Mouse (Mus musculus) liver, postnatal 0 days (tissue): ENCODE data around the gene Rnf141. TPM values are rescaled to one million over a fixed set of nuclear protein-coding genes. Genes with fewer than 3 reads are reported as not detected.

Experiments used
- ATAC-seq: fragments of 200-750 bp; cut with Nextera tagmentation; 2 replicates; pipeline ENCODE4 v1.8.0; 2017; ENCODE audit warnings: mild to moderate bottlenecking, moderate library complexity
- DNase-seq: peaks from one replicate; pipeline ENCODE4 v3.0.0-alpha.2; 2016
- H3K27ac ChIP-seq: fragments of 300-500 bp; sonication (generic); 2 replicates; pipeline ENCODE4 v1.5.1; 2014; ENCODE audit warnings: antibody characterized with exemption, moderate library complexity, mild to moderate bottlenecking, low read depth
- H3K27me3 ChIP-seq: fragments of 300-500 bp; sonication (generic); 2 replicates; pipeline ENCODE4 v1.6.1; 2014; ENCODE audit warnings: low read length, control low read depth, mixed read lengths; ENCODE audit not compliant: insufficient read depth
- H3K36me3 ChIP-seq: fragments of 300-500 bp; sonication (generic); replicated peaks from 2 replicates; pipeline ENCODE4 v1.6.1; 2014; ENCODE audit warnings: mild to moderate bottlenecking, control low read depth, low read length, moderate library complexity, mixed read lengths; ENCODE audit not compliant: insufficient read depth
- H3K4me1 ChIP-seq: fragments of 300-500 bp; sonication (generic); 2 replicates; pipeline ENCODE4 v1.6.1; 2014; ENCODE audit warnings: antibody characterized with exemption, mild to moderate bottlenecking, control low read depth; ENCODE audit not compliant: insufficient read depth
- H3K4me2 ChIP-seq: fragments of 300-500 bp; sonication (generic); 2 replicates; pipeline ENCODE4 v1.6.1; 2014; ENCODE audit warnings: low read depth, mild to moderate bottlenecking, low read length, moderate library complexity, mixed read lengths
- H3K4me3 ChIP-seq: fragments of 300-500 bp; sonication (generic); 2 replicates; pipeline ENCODE4 v1.5.1; 2014; ENCODE audit warnings: low read depth, low read length
- H3K9ac ChIP-seq: fragments of 300-500 bp; sonication (generic); replicated peaks from 2 replicates; pipeline ENCODE4 v1.6.1; 2014; ENCODE audit warnings: mild to moderate bottlenecking, moderate library complexity
- H3K9me3 ChIP-seq: fragments of 300-500 bp; sonication (generic); 2 replicates; pipeline ENCODE4 v1.6.1; 2016; ENCODE audit warnings: mild to moderate bottlenecking, control low read depth, low read length, mixed read lengths
- CTCF ChIP-seq: sonication (generic); IDR thresholded peaks from 2 replicates; pipeline ENCODE4 v1.5.1; 2016; ENCODE audit warnings: antibody characterized with exemption, low read depth
- EP300 ChIP-seq: IDR thresholded peaks from 2 replicates; pipeline ENCODE4 v1.6.1; 2016; ENCODE audit warnings: antibody characterized with exemption, low read depth, mild to moderate bottlenecking
- WGBS: fragments of 180-500 bp; shearing (Covaris S2); extraction: QIAGEN DNeasy Blood & Tissue Kit; methylation state at CpG from one replicate; pipeline ENCODE4 v1.1.7; 2014; ENCODE audit not compliant: insufficient replicate concordance; 5-methylcytosine and 5-hydroxymethylcytosine counted together
- polyA plus RNA-seq: library from polyadenylated mRNA; unstranded; fragments of >200 nt; fragmentation: Nextera tagmentation; extraction: Ambion mirVana; gene quantifications from 2 replicates; pipeline ENCODE4 v1.2.1, GENCODE M21; 2015

The Rnf141 gene
- polyA plus RNA-seq, 1 experiment from 2014 or later: 21.9 TPM

- no peak overlapping the region for H3K4me2 ChIP-seq
- H3K36me3 ChIP-seq: peaks cover 83% of the 10 kb centered on the region
- no peak overlapping the region for H3K9ac ChIP-seq
- DNase-seq: no peak
- H3K4me3 ChIP-seq: no peak overlapping the region
- WGBS: 82% methylated on average over 3 of the region's 3 CpGs
- H3K27me3 ChIP-seq: no peaks in the 10 kb centered on the region
- no peaks in the 10 kb centered on the region for H3K4me1 ChIP-seq
- no peak for ATAC-seq
- no peaks in the 10 kb centered on the region for H3K9me3 ChIP-seq
- TF ChIP-seq CTCF (no peak), EP300 (no peak)
- H3K27ac ChIP-seq: no peak overlapping the region
These were observed 35.3 kb downstream of the Rnf141 start for GRCm38 (mm10) chr7:110808962-110809361.

- no peaks in the 10 kb centered on the region for H3K27me3 ChIP-seq
- no peaks in the 10 kb centered on the region for H3K9me3 ChIP-seq
- no peaks in the 10 kb centered on the region for H3K4me1 ChIP-seq
- no peak overlapping the region for H3K4me2 ChIP-seq
- ATAC-seq: no peak
- no peak overlapping the region for H3K4me3 ChIP-seq
- DNase-seq: no peak
- no peak overlapping the region for H3K9ac ChIP-seq
- TF ChIP-seq CTCF (no peak), EP300 (no peak)
- H3K27ac ChIP-seq: no peak overlapping the region
- 88% methylated on average over 13 of the region's 13 CpGs for WGBS
- H3K36me3 ChIP-seq: peaks cover 76% of the 10 kb centered on the region
These were observed 36.7 kb downstream of the Rnf141 start for GRCm38 (mm10) chr7:110807460-110808030.

GRCm38 (mm10) chr7:110804266-110804665 lies 40.0 kb downstream of the Rnf141 start:
- WGBS: 68% methylated on average over 3 of the region's 3 CpGs
- Histone ChIP-seq H3K27me3 (no peaks in the 10 kb centered on the region), H3K27ac (no peak overlapping the region), H3K4me2 (no peak overlapping the region), H3K36me3 (peaks cover 68% of the 10 kb centered on the region), H3K9ac (no peak overlapping the region), H3K4me3 (no peak overlapping the region), H3K9me3 (no peaks in the 10 kb centered on the region), H3K4me1 (no peaks in the 10 kb centered on the region)
- ATAC-seq: 0 out of 2 replicates have a peak, but pooled peaks have one; percentile 16
- DNase-seq: no peak
- TF ChIP-seq CTCF (no peak), EP300 (no peak)

- H3K27ac ChIP-seq: no peak overlapping the region
- DNase-seq (no peak), ATAC-seq (no peak)
- no peaks in the 10 kb centered on the region for H3K4me1 ChIP-seq
- no peak overlapping the region for H3K4me3 ChIP-seq
- TF ChIP-seq EP300 (no peak), CTCF (no peak)
- H3K27me3 ChIP-seq: no peaks in the 10 kb centered on the region
- H3K9me3 ChIP-seq: no peaks in the 10 kb centered on the region
- no peak overlapping the region for H3K4me2 ChIP-seq
- peaks cover 61% of the 10 kb centered on the region for H3K36me3 ChIP-seq
- 95% methylated on average over 10 of the region's 10 CpGs for WGBS
- H3K9ac ChIP-seq: no peak overlapping the region
These were observed 41.1 kb downstream of the Rnf141 start for GRCm38 (mm10) chr7:110803131-110803530.

- no peak overlapping the region for H3K9ac ChIP-seq
- H3K27ac ChIP-seq: no peak overlapping the region
- no peaks in the 10 kb centered on the region for H3K27me3 ChIP-seq
- peaks cover 57% of the 10 kb centered on the region for H3K36me3 ChIP-seq
- H3K4me1 ChIP-seq: peaks cover 4% of the 10 kb centered on the region
- peak; percentile 37; the same call in 1 of the 2 replicates for ATAC-seq
- H3K9me3 ChIP-seq: no peaks in the 10 kb centered on the region
- TF ChIP-seq EP300 (no peak), CTCF (peak; percentile 97)
- no peak overlapping the region for H3K4me2 ChIP-seq
- WGBS: 2% methylated on average over 4 of the region's 4 CpGs
- no peak overlapping the region for H3K4me3 ChIP-seq
- peak; percentile 86 for DNase-seq
These were observed 43.2 kb downstream of the Rnf141 start for GRCm38 (mm10) chr7:110801028-110801427.

- Histone ChIP-seq H3K4me1 (peaks cover 6% of the 10 kb centered on the region), H3K36me3 (peaks cover 54% of the 10 kb centered on the region), H3K9ac (no peak overlapping the region), H3K4me2 (no peak overlapping the region), H3K27me3 (no peaks in the 10 kb centered on the region), H3K9me3 (no peaks in the 10 kb centered on the region), H3K27ac (no peak overlapping the region), H3K4me3 (no peak overlapping the region)
- ATAC-seq: no peak
- TF ChIP-seq EP300 (no peak), CTCF (no peak)
- 90% methylated on average over 11 of the region's 11 CpGs for WGBS
- DNase-seq: no peak
These were observed 46.4 kb downstream of the Rnf141 start for GRCm38 (mm10) chr7:110797722-110798409.
